Mouse (Mus musculus): ENCODE results near the gene Pmpca.

DNA sequence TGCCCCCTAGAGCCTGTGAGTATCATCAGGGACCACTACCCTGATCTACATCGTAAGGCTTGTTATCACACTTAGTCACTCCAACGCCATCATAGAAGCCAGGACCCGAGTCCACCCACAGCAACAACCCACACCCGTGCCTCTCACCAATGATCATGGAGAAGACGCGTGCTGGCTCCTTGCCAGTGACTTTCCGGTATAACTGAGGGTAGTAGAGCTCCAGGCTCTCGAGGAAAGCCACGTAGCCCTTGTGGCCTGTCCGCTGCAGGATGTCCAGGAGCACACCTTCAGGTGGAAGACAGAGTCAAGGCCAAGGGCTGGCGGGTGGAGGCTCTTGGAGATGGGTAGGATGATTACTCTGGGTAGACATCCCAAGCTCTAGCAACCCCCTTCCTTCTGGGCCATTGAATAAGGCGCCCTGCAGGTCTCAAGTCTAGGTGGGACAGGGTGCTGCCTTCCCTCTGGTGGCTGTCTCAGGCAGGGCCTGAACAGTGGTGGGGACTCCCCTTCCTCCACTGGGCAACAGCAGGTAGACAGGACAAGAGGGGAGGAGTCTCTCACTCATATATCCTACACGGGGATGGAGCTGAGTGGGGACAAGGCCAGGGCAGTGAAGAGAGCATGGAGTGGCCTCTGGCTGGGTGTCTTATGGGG lies 30.3 kb upstream of the Pmpca start:
- no peak for TF ChIP-seq CTCF (IDR thresholded peaks at IDR 0.05; ENCODE audit: extremely low read depth, insufficient read length, insufficient replicate concordance, low read depth, low read length)
- TF ChIP-seq POLR2A (IDR thresholded peaks at IDR 0.05; ENCODE audit: low read depth, low read length): no peak

Measured in small intestine, adult 2 months (tissue).